Mouse (Mus musculus) spleen, postnatal 36 days (tissue): ENCODE results near the gene Romo1.
A peak's percentile ranks its signal among the peaks of the same experiment; 100 is the strongest.
"Not testable (repeated sequence)": the region's sequence is repeated elsewhere in the genome, so short reads cannot be mapped to it uniquely, and the experiment has no call there.

Source experiments
- DNase-seq, 2 experiments: peaks; one replicate each; pipeline ENCODE4 v3.0.0; 2022; ENCODE audit warnings: low spot score in 2 of 2, mixed read lengths in 1 of 2

Romo1 gene

GRCm38 (mm10) chr2:156179796-156180093 is 35.9 kb downstream of the Romo1 start:
- no peak for DNase-seq

GRCm38 (mm10) chr2:156180094-156180821 is 36.4 kb downstream of the Romo1 start, which contains the start of gene Rbm39:
Gene Rbm39, minus strand, starts transcription at chr2:156180238.
- DNase-seq, result peak; percentile 99

GRCm38 (mm10) chr2:156180824-156181590 is 37.2 kb downstream of the Romo1 start:
- no peak for DNase-seq

GRCm38 (mm10) chr2:156181592-156181991 is 37.8 kb downstream of the Romo1 start:
- DNase-seq, result no peak

- DNase-seq, result not testable (repeated sequence)
Observed at GRCm38 (mm10) chr2:156189241-156189640, 45.4 kb downstream of the Romo1 start.

GRCm38 (mm10) chr2:156190004-156190896 is 46.4 kb downstream of the Romo1 start:
- DNase-seq, result peak; percentile 74 to 75

GRCm38 (mm10) chr2:156191540-156191939 is 47.7 kb downstream of the Romo1 start:
- DNase-seq, result no peak

- DNase-seq, result no peak
Observed at GRCm38 (mm10) chr2:156192068-156192467, 48.2 kb downstream of the Romo1 start.

GRCm38 (mm10) chr2:156193066-156193862 is 49.4 kb downstream of the Romo1 start:
- no peak for DNase-seq

GRCm38 (mm10) chr2:156194571-156194970 is 50.7 kb downstream of the Romo1 start:
- no peak for DNase-seq
